Mouse (Mus musculus): Measurements from ENCODE around the gene Slc1a7.

The Slc1a7 gene

GRCm38 (mm10) chr4:108008541-108008940, 40.4 kb downstream of the Slc1a7 start:
- DNase-seq (ENCODE audit: low spot score in 2 of 2), result no peak

- DNase-seq (ENCODE audit: low spot score in 2 of 2), result no peak
These were observed 46.3 kb downstream of the Slc1a7 start for GRCm38 (mm10) chr4:108014466-108014865.

DNA sequence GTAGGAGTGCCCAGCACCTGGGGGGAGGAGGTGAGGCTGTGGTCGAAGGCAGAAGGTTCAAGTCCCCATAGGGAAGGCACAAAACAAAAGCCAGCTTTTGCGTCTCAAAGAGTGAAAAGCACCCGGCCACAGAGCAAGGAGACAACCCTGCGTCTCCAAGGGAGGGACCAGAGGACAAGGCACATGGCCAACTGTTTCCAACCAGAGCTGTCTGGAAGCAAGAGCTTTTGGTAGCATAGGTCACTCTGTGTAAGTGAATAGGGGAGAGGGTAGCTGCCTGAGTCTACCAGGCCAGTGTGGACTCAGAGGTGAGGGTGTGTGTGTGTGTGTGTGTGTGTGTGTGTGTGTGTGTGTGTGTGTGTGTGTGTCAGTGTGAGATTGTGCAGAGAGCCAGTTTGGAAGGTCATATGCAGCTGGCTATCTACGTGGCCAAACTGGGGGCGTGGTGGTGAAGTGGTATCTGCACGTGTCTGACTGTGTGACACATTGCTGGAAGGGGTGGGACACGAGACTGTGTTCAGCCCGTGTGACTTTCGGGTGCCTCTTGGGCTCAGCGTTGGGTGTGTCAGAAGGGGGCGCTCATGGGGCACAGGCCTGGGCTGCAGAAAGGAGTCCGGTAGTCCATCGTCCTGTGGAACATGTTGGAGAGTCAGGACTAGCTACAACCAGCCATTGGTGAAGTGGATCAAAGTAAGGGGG, 47.1 kb downstream of the Slc1a7 start:
- peak; percentile 91 to 94 for DNase-seq (ENCODE audit: low spot score in 2 of 2)

- peak; percentile 47 to 51 for DNase-seq (ENCODE audit: low spot score in 2 of 2)
These were observed 48.2 kb downstream of the Slc1a7 start for GRCm38 (mm10) chr4:108016321-108016720.

DNA sequence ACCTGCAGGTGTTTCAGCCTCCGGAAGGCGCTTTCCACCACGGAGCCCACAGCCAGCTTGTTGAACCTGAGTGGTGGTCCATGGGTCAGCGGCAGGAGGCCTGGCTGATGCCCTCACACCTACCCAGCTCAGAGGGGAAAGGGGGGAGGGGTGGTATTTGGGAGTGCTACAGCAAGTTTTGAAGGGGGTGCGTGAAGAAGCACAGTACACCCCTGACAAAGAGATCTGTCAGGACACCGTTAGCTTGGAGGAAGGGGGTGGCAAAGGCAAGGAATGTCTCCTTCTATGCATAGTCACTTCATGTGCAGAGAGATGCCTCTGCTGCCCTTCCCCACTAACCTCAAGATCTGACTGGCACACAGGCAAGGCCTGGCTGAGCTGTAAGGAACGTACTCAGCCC, 49.7 kb downstream of the Slc1a7 start:
- DNase-seq (ENCODE audit: low spot score in 2 of 2), result no peak

DNA sequence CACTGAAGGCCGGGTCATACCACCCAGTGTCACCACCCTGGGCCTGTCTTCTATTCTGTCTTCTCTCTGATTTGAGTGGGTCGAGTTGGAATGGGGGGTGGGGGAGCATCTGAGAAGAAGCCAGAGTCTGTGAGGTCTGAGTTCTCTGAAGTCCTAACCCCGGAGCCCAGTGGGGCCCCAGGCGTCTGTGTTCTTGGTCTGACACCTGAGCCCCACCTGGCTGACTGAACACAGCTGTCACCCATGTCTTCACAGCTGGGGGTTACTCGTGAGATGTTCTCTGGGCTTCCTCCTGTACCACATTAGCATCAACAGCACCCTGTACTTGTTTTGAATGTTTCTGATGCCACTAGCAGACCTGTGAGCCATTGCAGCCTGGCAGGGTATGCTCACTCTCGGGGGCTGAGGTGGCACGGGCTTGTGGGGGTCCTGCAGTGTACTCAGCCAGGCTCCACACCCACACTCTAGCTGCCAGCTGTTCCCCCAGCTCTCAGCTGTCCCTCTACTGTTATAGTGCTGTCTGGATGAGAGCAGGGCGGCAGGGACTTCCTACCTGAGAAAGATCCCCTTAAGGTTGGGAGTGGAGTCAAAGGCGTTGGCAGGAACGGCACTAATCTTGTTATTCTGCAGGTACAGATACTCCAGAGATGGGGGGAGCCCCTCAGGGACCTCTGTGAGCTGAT, 50.2 kb downstream of the Slc1a7 start:
- no peak for DNase-seq (ENCODE audit: low spot score in 2 of 2)

GRCm38 (mm10) chr4:108018961-108019921, 51.1 kb downstream of the Slc1a7 start:
- DNase-seq (ENCODE audit: low spot score in 2 of 2), result peak; percentile 71 to 73

GRCm38 (mm10) chr4:108020178-108020577, 52.0 kb downstream of the Slc1a7 start:
- no peak for DNase-seq (ENCODE audit: low spot score in 2 of 2)

DNA sequence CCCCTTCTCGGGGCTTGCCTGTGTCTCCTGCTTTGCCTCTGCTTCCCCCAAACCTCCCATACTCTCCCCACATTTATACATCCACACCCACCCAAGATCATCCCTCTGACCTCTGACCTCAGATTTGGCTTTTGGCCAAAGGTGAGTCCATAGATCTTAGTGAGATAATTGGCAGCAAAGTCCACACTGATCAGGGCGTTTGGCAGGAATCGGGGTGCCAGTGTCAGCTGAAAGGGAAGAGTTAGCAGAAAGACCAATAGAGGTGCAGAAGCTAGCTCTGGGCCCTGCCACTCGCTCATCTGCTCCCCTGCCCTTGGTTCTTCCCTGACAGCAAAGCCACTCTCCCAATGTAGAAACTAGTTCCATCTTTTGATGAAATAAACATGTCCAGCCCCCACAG, 55.1 kb downstream of the Slc1a7 start:
- DNase-seq (ENCODE audit: low spot score in 2 of 2), result no peak

- DNase-seq (ENCODE audit: low spot score in 2 of 2), result peak; percentile 84 to 86
These were observed 56.5 kb downstream of the Slc1a7 start for GRCm38 (mm10) chr4:108024641-108025040.

DNA sequence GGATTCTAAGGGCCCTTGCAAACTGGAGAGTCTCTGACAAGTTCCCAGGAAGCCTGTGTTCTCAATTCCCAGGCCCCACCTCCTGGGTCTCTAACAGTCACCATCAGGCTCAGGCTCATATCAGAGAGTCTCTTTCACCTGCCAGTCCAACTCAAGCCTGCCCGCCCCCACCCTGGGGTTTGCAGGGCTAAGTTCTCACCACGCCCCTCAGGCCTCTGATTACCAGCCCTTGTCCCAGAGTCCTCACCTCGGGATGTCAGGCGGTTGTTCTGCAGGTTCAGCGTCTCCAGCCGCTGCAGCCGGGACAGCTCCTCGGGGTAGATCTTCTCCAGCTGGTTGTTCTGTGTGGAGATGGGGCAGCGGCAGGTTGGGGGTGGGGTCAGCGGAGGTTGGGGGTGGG, 57.1 kb downstream of the Slc1a7 start:
- peak in 1 of 2 experiments; percentile 33 for DNase-seq (ENCODE audit: low spot score in 2 of 2)

GRCm38 (mm10) chr4:108026193-108026592, 58.1 kb downstream of the Slc1a7 start:
- DNase-seq (ENCODE audit: low spot score in 2 of 2), result no peak

GRCm38 (mm10) chr4:108030888-108031501, 62.9 kb downstream of the Slc1a7 start:
- DNase-seq (ENCODE audit: low spot score in 2 of 2), result no peak

DNA sequence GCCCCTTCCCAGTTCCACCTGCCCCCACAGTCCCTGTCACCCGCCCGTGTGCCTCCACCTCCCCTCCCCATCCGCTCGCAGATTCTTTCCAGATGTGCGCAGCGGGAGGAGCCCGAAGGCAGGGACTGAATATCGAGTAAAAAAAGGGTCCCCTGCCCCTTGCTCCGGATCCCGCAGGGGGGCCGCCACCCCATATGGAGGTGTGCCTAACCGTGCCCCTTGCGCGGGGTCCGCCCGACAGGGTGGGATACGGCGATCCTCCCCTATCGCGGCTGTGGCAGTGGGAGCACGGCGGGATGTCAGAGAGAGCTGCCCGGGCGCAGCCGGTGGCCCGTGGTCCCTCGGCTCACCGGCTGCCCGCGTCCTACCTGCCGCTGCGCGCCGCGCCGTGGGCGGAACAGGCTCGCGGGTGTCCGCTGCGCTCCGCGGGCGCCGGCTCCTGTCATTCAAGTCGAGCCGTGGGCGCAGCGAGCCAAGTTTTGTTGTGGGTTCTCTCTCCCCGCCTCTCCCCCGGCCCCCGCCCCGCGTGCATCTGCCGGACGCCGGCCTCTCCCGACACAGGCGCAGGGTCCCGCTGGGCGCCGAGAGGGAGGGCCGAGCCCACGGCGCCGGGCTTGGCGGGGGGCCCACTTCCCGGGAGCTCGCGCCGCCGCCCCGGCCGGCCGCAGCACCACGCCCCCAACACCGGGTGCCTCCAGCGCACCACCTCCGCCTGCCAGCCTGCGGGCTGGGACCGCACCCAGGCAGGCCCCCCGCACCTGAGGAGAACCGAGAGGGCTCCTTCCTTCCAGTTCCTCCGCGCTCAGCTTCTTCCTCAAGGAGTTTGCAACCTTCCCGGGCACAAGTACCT, 63.6 kb downstream of the Slc1a7 start:
- DNase-seq (ENCODE audit: low spot score in 2 of 2), result peak; percentile 72

- no peak for DNase-seq (ENCODE audit: low spot score in 2 of 2)
These were observed 64.3 kb downstream of the Slc1a7 start for GRCm38 (mm10) chr4:108032352-108032849.

GRCm38 (mm10) chr4:108033041-108033764, 65.1 kb downstream of the Slc1a7 start:
- no peak for DNase-seq (ENCODE audit: low spot score in 2 of 2)

GRCm38 (mm10) chr4:108037027-108037426, 68.9 kb downstream of the Slc1a7 start:
- DNase-seq (ENCODE audit: low spot score in 2 of 2), result peak; percentile 67

GRCm38 (mm10) chr4:108045136-108046107, 77.3 kb downstream of the Slc1a7 start:
- DNase-seq (ENCODE audit: low spot score in 2 of 2), result no peak

DNA sequence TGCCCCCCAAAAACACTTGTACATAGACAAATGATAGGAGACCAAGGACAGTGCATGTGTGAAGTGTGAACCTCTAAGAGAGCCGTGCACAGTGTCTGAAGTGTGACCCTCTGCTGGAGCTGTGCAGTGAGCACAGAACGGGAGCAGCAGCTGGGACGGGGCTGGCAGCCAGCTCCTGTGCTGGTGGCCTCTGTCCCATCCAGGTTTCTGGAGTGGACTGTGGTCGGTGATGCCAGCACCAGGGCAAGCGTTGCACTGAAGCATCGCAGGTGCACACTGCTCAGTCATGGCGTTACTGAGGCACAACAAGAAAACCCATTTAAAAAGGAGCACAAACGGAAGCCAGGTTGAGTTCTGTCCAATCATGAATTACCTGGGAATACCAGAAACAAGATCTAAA, 78.0 kb downstream of the Slc1a7 start:
- no peak for DNase-seq (ENCODE audit: low spot score in 2 of 2)

Measured in heart, adult 9 months (tissue).